Mouse (Mus musculus): Measurements from ENCODE around the gene Podxl2. TPM values are rescaled to one million over a fixed set of nuclear protein-coding genes. Genes with fewer than 3 reads are reported as not detected.

Podxl2 gene
- 26.4 and 27.2 TPM in 2 replicates for polyA plus RNA-seq (2014; fragmentation: Nextera tagmentation; extraction: Ambion mirVana)

- peak within 1 kb of the TSS; percentile 72 for H3K4me3 ChIP-seq (ENCODE audit: low read depth, low read length)
- 6% methylated on average over 63 of the region's 63 CpGs for WGBS (ENCODE audit: insufficient replicate concordance)
- H3K36me3 ChIP-seq (ENCODE audit: control insufficient read depth, insufficient read depth, low read length), result no peaks in the 10 kb centered on the region
- ATAC-seq (replicated peaks; ENCODE audit: insufficient number of reproducible peaks, low FRiP score, low TSS enrichment), result peak; percentile 76
- H3K4me2 ChIP-seq, result peak within 1 kb of the TSS; percentile 99
- H3K4me1 ChIP-seq (ENCODE audit: control insufficient read depth, insufficient read depth, low read length), result peaks cover 5% of the 10 kb centered on the region; the same call in 1 of the 2 replicates
- no peak within 1 kb of the TSS for H3K27ac ChIP-seq (ENCODE audit: low read depth, low read length)
- H3K27me3 ChIP-seq (ENCODE audit: control insufficient read depth, insufficient read depth, low read length), result peaks cover 28% of the 10 kb centered on the region
- no peaks in the 10 kb centered on the region; the same call in 1 of the 2 replicates for H3K9me3 ChIP-seq (replicated peaks; ENCODE audit: control insufficient read depth, low read length)
- peak within 1 kb of the TSS; percentile 76 for H3K9ac ChIP-seq (ENCODE audit: low read depth, low read length)
These were observed at the start of gene Podxl2 for GRCm38 (mm10) chr6:88874868-88875508. Podxl2 (minus strand) TSS chr6:88875044.

GRCm38 (mm10) chr6:88918802-88919201 lies 44.0 kb upstream of the Podxl2 start:
- Histone ChIP-seq H3K9ac (ENCODE audit: low read depth, low read length) (no peak overlapping the region), H3K27me3 (ENCODE audit: control insufficient read depth, insufficient read depth, low read length) (no peaks in the 10 kb centered on the region), H3K4me3 (ENCODE audit: low read depth, low read length) (no peak overlapping the region), H3K9me3 (replicated peaks; ENCODE audit: control insufficient read depth, low read length) (no peaks in the 10 kb centered on the region), H3K27ac (ENCODE audit: low read depth, low read length) (no peak overlapping the region), H3K4me1 (ENCODE audit: control insufficient read depth, insufficient read depth, low read length) (peaks cover 14% of the 10 kb centered on the region), H3K36me3 (ENCODE audit: control insufficient read depth, insufficient read depth, low read length) (no peaks in the 10 kb centered on the region), H3K4me2 (no peak overlapping the region)
- WGBS (ENCODE audit: insufficient replicate concordance), result 68% methylated on average over 8 of the region's 8 CpGs
- ATAC-seq (replicated peaks; ENCODE audit: insufficient number of reproducible peaks, low FRiP score, low TSS enrichment), result no peak

GRCm38 (mm10) chr6:88916153-88916552 lies 41.3 kb upstream of the Podxl2 start:
- H3K4me3 ChIP-seq (ENCODE audit: low read depth, low read length), result no peak overlapping the region
- H3K27me3 ChIP-seq (ENCODE audit: control insufficient read depth, insufficient read depth, low read length), result no peaks in the 10 kb centered on the region
- ATAC-seq (replicated peaks; ENCODE audit: insufficient number of reproducible peaks, low FRiP score, low TSS enrichment), result peak; percentile 44; the same call in 1 of the 2 replicates
- H3K36me3 ChIP-seq (ENCODE audit: control insufficient read depth, insufficient read depth, low read length), result peaks cover 1% of the 10 kb centered on the region
- 54% methylated on average over 1 of the region's 1 CpGs for WGBS (ENCODE audit: insufficient replicate concordance)
- no peak overlapping the region for H3K4me2 ChIP-seq
- H3K4me1 ChIP-seq (ENCODE audit: control insufficient read depth, insufficient read depth, low read length), result peaks cover 14% of the 10 kb centered on the region
- H3K27ac ChIP-seq (ENCODE audit: low read depth, low read length), result peak overlapping the region; percentile 90
- H3K9ac ChIP-seq (ENCODE audit: low read depth, low read length), result no peak overlapping the region; the same call in 1 of the 2 replicates
- no peaks in the 10 kb centered on the region for H3K9me3 ChIP-seq (replicated peaks; ENCODE audit: control insufficient read depth, low read length)

- peaks cover 11% of the 10 kb centered on the region for H3K4me1 ChIP-seq (ENCODE audit: control insufficient read depth, insufficient read depth, low read length)
- ATAC-seq (replicated peaks; ENCODE audit: insufficient number of reproducible peaks, low FRiP score, low TSS enrichment), result peak; percentile 87
- 28% methylated on average over 4 of the region's 4 CpGs for WGBS (ENCODE audit: insufficient replicate concordance)
- no peaks in the 10 kb centered on the region for H3K27me3 ChIP-seq (ENCODE audit: control insufficient read depth, insufficient read depth, low read length)
- peak overlapping the region; percentile 90 for H3K27ac ChIP-seq (ENCODE audit: low read depth, low read length)
- no peak overlapping the region for H3K4me3 ChIP-seq (ENCODE audit: low read depth, low read length)
- no peak overlapping the region for H3K9ac ChIP-seq (ENCODE audit: low read depth, low read length)
- H3K4me2 ChIP-seq, result no peak overlapping the region
- peaks cover 6% of the 10 kb centered on the region for H3K36me3 ChIP-seq (ENCODE audit: control insufficient read depth, insufficient read depth, low read length)
- no peaks in the 10 kb centered on the region for H3K9me3 ChIP-seq (replicated peaks; ENCODE audit: control insufficient read depth, low read length)
These were observed 40.7 kb upstream of the Podxl2 start for GRCm38 (mm10) chr6:88915510-88915909.

- WGBS (ENCODE audit: insufficient replicate concordance), result 52% methylated on average over 5 of the region's 5 CpGs
- peak overlapping the region; percentile 84 for H3K27ac ChIP-seq (ENCODE audit: low read depth, low read length)
These were observed 40.0 kb upstream of the Podxl2 start for GRCm38 (mm10) chr6:88914799-88915198.

GRCm38 (mm10) chr6:88913440-88913839 lies 38.6 kb upstream of the Podxl2 start:
- peaks cover 10% of the 10 kb centered on the region for H3K36me3 ChIP-seq (ENCODE audit: control insufficient read depth, insufficient read depth, low read length)
- H3K9me3 ChIP-seq (replicated peaks; ENCODE audit: control insufficient read depth, low read length), result no peaks in the 10 kb centered on the region
- no peak overlapping the region for H3K4me3 ChIP-seq (ENCODE audit: low read depth, low read length)
- H3K27me3 ChIP-seq (ENCODE audit: control insufficient read depth, insufficient read depth, low read length), result no peaks in the 10 kb centered on the region
- H3K27ac ChIP-seq (ENCODE audit: low read depth, low read length), result no peak overlapping the region
- peaks cover 4% of the 10 kb centered on the region; the same call in 1 of the 2 replicates for H3K4me1 ChIP-seq (ENCODE audit: control insufficient read depth, insufficient read depth, low read length)
- no peak overlapping the region for H3K4me2 ChIP-seq
- H3K9ac ChIP-seq (ENCODE audit: low read depth, low read length), result no peak overlapping the region
- no peak for ATAC-seq (replicated peaks; ENCODE audit: insufficient number of reproducible peaks, low FRiP score, low TSS enrichment)

More at GRCm38 (mm10) chr6:88914799-88915198, 40.0 kb upstream of the Podxl2 start:
- Histone ChIP-seq H3K9me3 (replicated peaks; ENCODE audit: control insufficient read depth, low read length) (no peaks in the 10 kb centered on the region), H3K9ac (ENCODE audit: low read depth, low read length) (no peak overlapping the region; the same call in 1 of the 2 replicates), H3K36me3 (ENCODE audit: control insufficient read depth, insufficient read depth, low read length) (peaks cover 10% of the 10 kb centered on the region), H3K4me2 (no peak overlapping the region), H3K4me3 (ENCODE audit: low read depth, low read length) (no peak overlapping the region), H3K27me3 (ENCODE audit: control insufficient read depth, insufficient read depth, low read length) (no peaks in the 10 kb centered on the region), H3K4me1 (ENCODE audit: control insufficient read depth, insufficient read depth, low read length) (peaks cover 7% of the 10 kb centered on the region)
- ATAC-seq (replicated peaks; ENCODE audit: insufficient number of reproducible peaks, low FRiP score, low TSS enrichment), result no peak

- Histone ChIP-seq H3K9ac (ENCODE audit: low read depth, low read length) (no peak overlapping the region), H3K4me2 (no peak overlapping the region), H3K4me1 (ENCODE audit: control insufficient read depth, insufficient read depth, low read length) (peaks cover 4% of the 10 kb centered on the region; the same call in 1 of the 2 replicates), H3K27me3 (ENCODE audit: control insufficient read depth, insufficient read depth, low read length) (no peaks in the 10 kb centered on the region), H3K36me3 (ENCODE audit: control insufficient read depth, insufficient read depth, low read length) (peaks cover 10% of the 10 kb centered on the region), H3K27ac (ENCODE audit: low read depth, low read length) (no peak overlapping the region), H3K9me3 (replicated peaks; ENCODE audit: control insufficient read depth, low read length) (no peaks in the 10 kb centered on the region), H3K4me3 (ENCODE audit: low read depth, low read length) (no peak overlapping the region)
- 90% methylated on average over 4 of the region's 4 CpGs for WGBS (ENCODE audit: insufficient replicate concordance)
- no peak for ATAC-seq (replicated peaks; ENCODE audit: insufficient number of reproducible peaks, low FRiP score, low TSS enrichment)
These were observed 38.2 kb upstream of the Podxl2 start for GRCm38 (mm10) chr6:88913022-88913421.

- H3K4me1 ChIP-seq (ENCODE audit: control insufficient read depth, insufficient read depth, low read length), result peaks cover 13% of the 10 kb centered on the region
- peaks cover 12% of the 10 kb centered on the region for H3K36me3 ChIP-seq (ENCODE audit: control insufficient read depth, insufficient read depth, low read length)
- H3K4me3 ChIP-seq (ENCODE audit: low read depth, low read length), result no peak overlapping the region
- H3K9ac ChIP-seq (ENCODE audit: low read depth, low read length), result no peak overlapping the region
- WGBS (ENCODE audit: insufficient replicate concordance), result 87% methylated on average over 6 of the region's 6 CpGs
- no peaks in the 10 kb centered on the region for H3K9me3 ChIP-seq (replicated peaks; ENCODE audit: control insufficient read depth, low read length)
- no peak overlapping the region for H3K27ac ChIP-seq (ENCODE audit: low read depth, low read length)
- ATAC-seq (replicated peaks; ENCODE audit: insufficient number of reproducible peaks, low FRiP score, low TSS enrichment), result no peak
- H3K27me3 ChIP-seq (ENCODE audit: control insufficient read depth, insufficient read depth, low read length), result no peaks in the 10 kb centered on the region
- no peak overlapping the region for H3K4me2 ChIP-seq
These were observed 34.3 kb upstream of the Podxl2 start for GRCm38 (mm10) chr6:88909151-88909550.

All from heart, embryonic 11.5 days (tissue).